Mouse (Mus musculus) brain, embryonic 14.5 days (tissue): ENCODE data around the gene Arih1.
"Not testable (repeated sequence)": the region's sequence is repeated elsewhere in the genome, so short reads cannot be mapped to it uniquely, and the experiment has no call there.

Experiments used
- CTCF ChIP-seq: fragments of 200-500 bp; IDR thresholded peaks from 2 replicates; pipeline ENCODE4 v1.5.1; 2012; ENCODE audit warnings: inconsistent platforms, mild to moderate bottlenecking, moderate library complexity, borderline replicate concordance; ENCODE audit not compliant: insufficient read depth, insufficient read length; ENCODE audit errors: extremely low read depth
- POLR2A ChIP-seq: fragments of 200-500 bp; IDR thresholded peaks from 2 replicates; pipeline ENCODE4 v1.6.1; 2012; ENCODE audit warnings: mild to moderate bottlenecking, inconsistent platforms, borderline replicate concordance; ENCODE audit not compliant: poor library complexity, insufficient read depth, insufficient read length, severe bottlenecking; ENCODE audit errors: extremely low read depth

- not testable (repeated sequence) for TF ChIP-seq CTCF, POLR2A
Measured at GRCm38 (mm10) chr9:59360487-59360886, 125.9 kb downstream of the Arih1 start.
